Mouse (Mus musculus) bone marrow, adult 2 months (tissue): ENCODE data around the gene Capns1.

Source experiments
- CTCF ChIP-seq: fragments of 200-500 bp; IDR thresholded peaks from 2 replicates; pipeline ENCODE4 v1.5.1; 2011; ENCODE audit warnings: low read length, control low read depth; ENCODE audit not compliant: control insufficient read depth, insufficient read depth
- POLR2A ChIP-seq: fragments of 200-500 bp; IDR thresholded peaks from 2 replicates; pipeline ENCODE4 v1.6.1; 2011; ENCODE audit warnings: low read depth, mild to moderate bottlenecking, control low read depth, low read length, borderline replicate concordance; ENCODE audit not compliant: control insufficient read depth

GRCm38 (mm10) chr7:30217277-30217676, 18.7 kb upstream of the Capns1 start:
- TF ChIP-seq CTCF (no peak), POLR2A (no peak)
